Mouse (Mus musculus): ENCODE measurements around the gene Zfp239.
A peak's percentile ranks its signal among the peaks of the same experiment; 100 is the strongest.
"Not testable (repeated sequence)": the region's sequence is repeated elsewhere in the genome, so short reads cannot be mapped to it uniquely, and the experiment has no call there.

Zfp239 gene

GRCm38 (mm10) chr6:117861848-117862247, at the start of gene Zfp239:
Gene Zfp239, plus strand, starts transcription at chr6:117862100.
- DNase-seq (ENCODE audit: low spot score in 2 of 2): no peak

GRCm38 (mm10) chr6:117814681-117815080, 47.2 kb upstream of the Zfp239 start:
- DNase-seq (ENCODE audit: low spot score in 2 of 2): no peak

GRCm38 (mm10) chr6:117817108-117817541, 44.8 kb upstream of the Zfp239 start:
- DNase-seq (ENCODE audit: low spot score in 2 of 2): no peak

- DNase-seq (ENCODE audit: low spot score in 2 of 2): no peak
These were observed 41.6 kb upstream of the Zfp239 start for GRCm38 (mm10) chr6:117820327-117820726.

- peak; percentile 49 to 62 for DNase-seq (ENCODE audit: low spot score in 2 of 2)
These were observed 36.5 kb upstream of the Zfp239 start for GRCm38 (mm10) chr6:117825369-117825768.

GRCm38 (mm10) chr6:117828273-117828672, 33.6 kb upstream of the Zfp239 start:
- peak in 1 of 2 experiments; percentile 41 for DNase-seq (ENCODE audit: low spot score in 2 of 2)

GRCm38 (mm10) chr6:117840686-117841510, 21.0 kb upstream of the Zfp239 start, which contains the start of gene Zfp637:
Gene Zfp637, plus strand, starts transcription at chr6:117841180.
- DNase-seq (ENCODE audit: low spot score in 2 of 2): peak; percentile 57 to 72

GRCm38 (mm10) chr6:117841511-117841955, 20.4 kb upstream of the Zfp239 start:
- no peak for DNase-seq (ENCODE audit: low spot score in 2 of 2)

- no peak for DNase-seq (ENCODE audit: low spot score in 2 of 2)
These were observed 17.3 kb upstream of the Zfp239 start for GRCm38 (mm10) chr6:117844597-117844996.

- DNase-seq (ENCODE audit: low spot score in 2 of 2): not testable (repeated sequence)
These were observed 15.2 kb upstream of the Zfp239 start for GRCm38 (mm10) chr6:117846671-117847070.

- DNase-seq (ENCODE audit: low spot score in 2 of 2): no peak
These were observed 14.1 kb upstream of the Zfp239 start for GRCm38 (mm10) chr6:117847772-117848171.

GRCm38 (mm10) chr6:117848577-117848976, 13.3 kb upstream of the Zfp239 start:
- DNase-seq (ENCODE audit: low spot score in 2 of 2): no peak

- peak in 1 of 2 experiments; percentile 28 for DNase-seq (ENCODE audit: low spot score in 2 of 2)
These were observed 10.2 kb upstream of the Zfp239 start for GRCm38 (mm10) chr6:117851747-117852146.

- DNase-seq (ENCODE audit: low spot score in 2 of 2): no peak
These were observed 3.9 kb upstream of the Zfp239 start for GRCm38 (mm10) chr6:117857990-117858389.

GRCm38 (mm10) chr6:117862465-117862864, 565 bp downstream of the Zfp239 start:
- DNase-seq (ENCODE audit: low spot score in 2 of 2): no peak

GRCm38 (mm10) chr6:117862899-117863620, 1.2 kb downstream of the Zfp239 start:
- peak in 1 of 2 experiments; percentile 39 for DNase-seq (ENCODE audit: low spot score in 2 of 2)

GRCm38 (mm10) chr6:117863751-117864150, 1.9 kb downstream of the Zfp239 start:
- no peak for DNase-seq (ENCODE audit: low spot score in 2 of 2)

- DNase-seq (ENCODE audit: low spot score in 2 of 2): no peak
These were observed 6.3 kb downstream of the Zfp239 start for GRCm38 (mm10) chr6:117868187-117868586.

GRCm38 (mm10) chr6:117871034-117871433, 9.1 kb downstream of the Zfp239 start:
- DNase-seq (ENCODE audit: low spot score in 2 of 2): no peak

GRCm38 (mm10) chr6:117873450-117873849, 11.6 kb downstream of the Zfp239 start:
- DNase-seq (ENCODE audit: low spot score in 2 of 2): not testable (repeated sequence)

- DNase-seq (ENCODE audit: low spot score in 2 of 2): peak; percentile 41 to 68
These were observed 12.9 kb downstream of the Zfp239 start for GRCm38 (mm10) chr6:117874621-117875281.
